Mouse (Mus musculus): ENCODE measurements around the gene Ablim2. TPM values are rescaled to one million over a fixed set of nuclear protein-coding genes. Genes with fewer than 3 reads are reported as not detected.

The Ablim2 gene
- polyA plus RNA-seq, 1 experiment from 2014 or later, result 0.09 TPM

DNA sequence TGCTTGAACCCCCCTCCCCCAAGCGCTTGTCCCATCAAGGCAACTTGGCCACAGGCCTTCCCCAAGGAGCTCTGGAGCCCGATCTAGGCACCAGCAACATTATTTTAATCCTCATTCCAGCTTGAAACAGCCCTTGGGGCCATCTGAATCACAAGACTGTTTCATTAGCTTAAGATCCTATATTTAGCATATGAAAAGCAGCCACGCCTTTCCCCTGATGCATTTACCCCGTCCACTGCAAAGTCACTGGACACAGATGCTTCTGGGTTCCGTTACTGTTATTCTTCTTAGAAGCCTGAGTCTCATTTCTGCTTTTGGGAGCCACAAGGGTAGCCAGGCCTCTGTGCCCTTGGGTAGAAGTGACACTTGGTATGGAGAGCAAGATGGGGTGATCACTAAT, 93.8 kb downstream of the Ablim2 start:
- Histone ChIP-seq H3K4me1 (replicated peaks; ENCODE audit: control insufficient read depth, insufficient read depth, low read length) (no peaks in the 10 kb centered on the region), H3K27me3 (ENCODE audit: control insufficient read depth, insufficient read depth, low read length) (no peaks in the 10 kb centered on the region), H3K4me3 (ENCODE audit: low read depth, low read length) (no peak overlapping the region), H3K27ac (ENCODE audit: low read depth, low read length) (no peak overlapping the region), H3K4me2 (ENCODE audit: low read depth, low read length, severe bottlenecking) (no peak overlapping the region), H3K9me3 (ENCODE audit: control insufficient read depth, low read length) (no peaks in the 10 kb centered on the region), H3K36me3 (ENCODE audit: control insufficient read depth, insufficient read depth, low read length) (no peaks in the 10 kb centered on the region), H3K9ac (ENCODE audit: low read length) (no peak overlapping the region)
- 58% methylated on average over 5 of the region's 5 CpGs for WGBS
- ATAC-seq (replicated peaks; ENCODE audit: low FRiP score) (no peak), DNase-seq (ENCODE audit: low spot score) (no peak)

- Histone ChIP-seq H3K9ac (ENCODE audit: low read length) (no peak overlapping the region), H3K27me3 (ENCODE audit: control insufficient read depth, insufficient read depth, low read length) (no peaks in the 10 kb centered on the region), H3K4me3 (ENCODE audit: low read depth, low read length) (no peak overlapping the region), H3K36me3 (ENCODE audit: control insufficient read depth, insufficient read depth, low read length) (no peaks in the 10 kb centered on the region), H3K4me1 (replicated peaks; ENCODE audit: control insufficient read depth, insufficient read depth, low read length) (0 out of 2 replicates have a peak, but pooled peaks cover 2% of the 10 kb centered on the region), H3K9me3 (ENCODE audit: control insufficient read depth, low read length) (no peaks in the 10 kb centered on the region), H3K4me2 (ENCODE audit: low read depth, low read length, severe bottlenecking) (no peak overlapping the region), H3K27ac (ENCODE audit: low read depth, low read length) (no peak overlapping the region)
- WGBS, result 96% methylated on average over 4 of the region's 4 CpGs
- no peak for ATAC-seq (replicated peaks; ENCODE audit: low FRiP score)
- no peak for DNase-seq (ENCODE audit: low spot score)
These were observed 95.8 kb downstream of the Ablim2 start for GRCm38 (mm10) chr5:35853463-35853862.

- no peak for DNase-seq (ENCODE audit: low spot score)
- no peaks in the 10 kb centered on the region for H3K27me3 ChIP-seq (ENCODE audit: control insufficient read depth, insufficient read depth, low read length)
- no peaks in the 10 kb centered on the region for H3K9me3 ChIP-seq (ENCODE audit: control insufficient read depth, low read length)
- H3K4me2 ChIP-seq (ENCODE audit: low read depth, low read length, severe bottlenecking), result no peak overlapping the region
- H3K27ac ChIP-seq (ENCODE audit: low read depth, low read length), result no peak overlapping the region
- no peak for ATAC-seq (replicated peaks; ENCODE audit: low FRiP score)
- no peak overlapping the region for H3K4me3 ChIP-seq (ENCODE audit: low read depth, low read length)
- H3K36me3 ChIP-seq (ENCODE audit: control insufficient read depth, insufficient read depth, low read length), result no peaks in the 10 kb centered on the region
- H3K4me1 ChIP-seq (replicated peaks; ENCODE audit: control insufficient read depth, insufficient read depth, low read length), result 0 out of 2 replicates have a peak, but pooled peaks cover 2% of the 10 kb centered on the region
- no peak overlapping the region for H3K9ac ChIP-seq (ENCODE audit: low read length)
- WGBS, result 59% methylated on average over 3 of the region's 3 CpGs
These were observed 98.6 kb downstream of the Ablim2 start for GRCm38 (mm10) chr5:35856245-35856644.

DNA sequence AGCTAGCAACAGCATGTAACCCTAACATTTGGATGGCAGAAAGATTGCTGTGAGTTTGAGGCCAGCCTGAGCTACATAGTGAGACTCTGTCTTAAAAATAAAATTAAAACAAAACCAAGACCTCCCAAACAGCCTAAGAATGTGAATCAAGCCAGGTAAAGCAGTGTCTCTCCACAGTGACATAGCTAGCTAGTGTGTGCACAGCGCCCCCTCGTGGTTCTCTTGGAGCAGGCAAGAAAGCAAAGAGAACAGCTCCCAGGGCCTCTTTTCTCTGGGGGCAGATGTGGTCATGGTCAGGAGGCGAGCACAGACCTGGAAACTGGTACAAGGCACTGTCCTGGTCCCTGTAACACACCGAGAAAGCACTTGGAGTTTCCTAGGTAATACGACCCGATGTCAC, 100.4 kb downstream of the Ablim2 start:
- H3K4me3 ChIP-seq (ENCODE audit: low read depth, low read length), result no peak overlapping the region
- WGBS, result 21% methylated on average over 6 of the region's 6 CpGs
- H3K9ac ChIP-seq (ENCODE audit: low read length), result no peak overlapping the region
- H3K4me1 ChIP-seq (replicated peaks; ENCODE audit: control insufficient read depth, insufficient read depth, low read length), result 0 out of 2 replicates have a peak, but pooled peaks cover 2% of the 10 kb centered on the region
- H3K36me3 ChIP-seq (ENCODE audit: control insufficient read depth, insufficient read depth, low read length), result no peaks in the 10 kb centered on the region
- H3K4me2 ChIP-seq (ENCODE audit: low read depth, low read length, severe bottlenecking), result no peak overlapping the region
- no peaks in the 10 kb centered on the region for H3K9me3 ChIP-seq (ENCODE audit: control insufficient read depth, low read length)
- DNase-seq (ENCODE audit: low spot score) (peak; percentile 88), ATAC-seq (replicated peaks; ENCODE audit: low FRiP score) (no peak)
- H3K27me3 ChIP-seq (ENCODE audit: control insufficient read depth, insufficient read depth, low read length), result no peaks in the 10 kb centered on the region
- no peak overlapping the region for H3K27ac ChIP-seq (ENCODE audit: low read depth, low read length)

DNA sequence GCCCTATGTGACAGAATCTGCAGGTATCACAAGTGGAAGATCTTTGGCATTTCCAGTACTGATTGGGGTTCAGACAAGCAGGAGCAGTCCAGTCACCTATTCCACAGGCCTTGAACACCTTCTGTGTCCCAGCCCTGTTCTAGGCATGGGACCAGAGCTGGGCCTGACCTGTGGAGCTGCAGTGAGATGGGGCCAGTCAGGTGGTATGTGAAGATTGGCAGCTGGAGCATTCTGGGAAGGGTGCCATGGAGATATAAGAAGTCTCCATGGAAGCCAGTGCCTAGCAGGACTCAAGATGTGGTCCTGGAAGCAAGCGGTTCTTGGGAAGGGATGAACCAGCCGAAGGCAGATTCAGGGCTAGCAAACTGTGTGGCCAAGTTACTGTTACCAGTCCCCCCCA, 103.8 kb downstream of the Ablim2 start:
- H3K9ac ChIP-seq (ENCODE audit: low read length), result no peak overlapping the region
- ATAC-seq (replicated peaks; ENCODE audit: low FRiP score), result no peak
- no peak overlapping the region for H3K27ac ChIP-seq (ENCODE audit: low read depth, low read length)
- H3K9me3 ChIP-seq (ENCODE audit: control insufficient read depth, low read length), result no peaks in the 10 kb centered on the region
- H3K4me2 ChIP-seq (ENCODE audit: low read depth, low read length, severe bottlenecking), result no peak overlapping the region
- H3K36me3 ChIP-seq (ENCODE audit: control insufficient read depth, insufficient read depth, low read length), result no peaks in the 10 kb centered on the region
- 0 out of 2 replicates have a peak, but pooled peaks cover 2% of the 10 kb centered on the region for H3K4me1 ChIP-seq (replicated peaks; ENCODE audit: control insufficient read depth, insufficient read depth, low read length)
- DNase-seq (ENCODE audit: low spot score), result no peak
- WGBS, result 80% methylated on average over 2 of the region's 2 CpGs
- H3K27me3 ChIP-seq (ENCODE audit: control insufficient read depth, insufficient read depth, low read length), result no peaks in the 10 kb centered on the region
- H3K4me3 ChIP-seq (ENCODE audit: low read depth, low read length), result no peak overlapping the region

DNA sequence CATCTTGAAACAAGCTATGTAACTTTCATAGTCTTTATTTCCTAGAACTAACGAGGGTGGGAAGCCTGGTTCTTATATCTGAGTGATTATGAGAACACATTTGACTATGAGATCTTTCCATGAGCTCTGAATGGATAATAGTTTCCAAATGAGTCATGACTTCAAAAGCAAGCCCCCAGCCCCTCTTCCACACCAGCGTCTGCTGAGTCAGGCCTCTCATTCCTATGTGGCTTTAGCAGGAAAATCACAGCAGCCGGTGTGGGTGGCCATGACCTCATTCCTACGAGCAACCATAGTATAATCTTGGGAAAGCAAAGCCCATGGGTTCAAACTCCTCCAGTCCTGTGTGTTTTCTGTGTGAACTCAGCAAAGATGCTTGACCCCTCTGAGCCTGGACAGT, 112.3 kb downstream of the Ablim2 start:
- Histone ChIP-seq H3K36me3 (ENCODE audit: control insufficient read depth, insufficient read depth, low read length) (no peaks in the 10 kb centered on the region), H3K27me3 (ENCODE audit: control insufficient read depth, insufficient read depth, low read length) (no peaks in the 10 kb centered on the region), H3K9me3 (ENCODE audit: control insufficient read depth, low read length) (no peaks in the 10 kb centered on the region), H3K4me3 (ENCODE audit: low read depth, low read length) (no peak overlapping the region), H3K4me2 (ENCODE audit: low read depth, low read length, severe bottlenecking) (no peak overlapping the region), H3K9ac (ENCODE audit: low read length) (no peak overlapping the region), H3K27ac (ENCODE audit: low read depth, low read length) (no peak overlapping the region), H3K4me1 (replicated peaks; ENCODE audit: control insufficient read depth, insufficient read depth, low read length) (no peaks in the 10 kb centered on the region)
- ATAC-seq (replicated peaks; ENCODE audit: low FRiP score) (no peak), DNase-seq (ENCODE audit: low spot score) (no peak)
- 72% methylated on average over 4 of the region's 4 CpGs for WGBS

DNA sequence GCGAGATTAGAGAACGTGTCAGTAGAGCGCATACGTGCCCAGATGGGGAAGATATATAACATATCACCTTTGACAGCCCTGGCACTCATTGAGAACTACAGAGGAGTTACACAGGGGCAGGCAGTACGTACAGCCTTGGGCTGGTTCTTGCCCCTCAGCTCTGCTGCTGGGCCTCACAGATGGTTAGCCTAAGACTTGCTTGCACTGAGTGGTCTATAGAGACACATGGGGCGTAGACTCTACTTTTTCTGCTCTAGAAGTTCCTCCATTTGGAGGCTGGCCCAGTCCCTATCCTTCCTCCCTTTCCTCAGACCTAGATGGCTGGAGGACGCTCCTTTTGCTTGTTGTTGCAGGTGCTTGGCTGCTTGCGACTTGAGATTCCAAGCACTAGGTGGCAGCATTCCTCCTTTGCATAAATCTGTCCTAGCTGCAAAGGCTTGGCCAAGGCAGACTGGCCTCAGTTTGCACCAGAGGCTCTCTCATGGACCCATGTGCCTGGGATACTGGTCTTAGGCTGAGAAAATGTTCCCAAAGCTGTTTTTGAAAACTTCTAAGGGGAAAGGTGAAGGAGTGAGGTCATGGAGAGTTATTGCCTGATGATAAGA, 112.8 kb downstream of the Ablim2 start:
- H3K4me2 ChIP-seq (ENCODE audit: low read depth, low read length, severe bottlenecking), result no peak overlapping the region
- H3K27ac ChIP-seq (ENCODE audit: low read depth, low read length), result no peak overlapping the region
- H3K4me3 ChIP-seq (ENCODE audit: low read depth, low read length), result no peak overlapping the region
- WGBS, result 55% methylated on average over 8 of the region's 8 CpGs
- ATAC-seq (replicated peaks; ENCODE audit: low FRiP score) (peak; percentile 64; the same call in 1 of the 2 replicates), DNase-seq (ENCODE audit: low spot score) (peak; percentile 83)
- no peaks in the 10 kb centered on the region for H3K27me3 ChIP-seq (ENCODE audit: control insufficient read depth, insufficient read depth, low read length)
- no peak overlapping the region for H3K9ac ChIP-seq (ENCODE audit: low read length)
- H3K4me1 ChIP-seq (replicated peaks; ENCODE audit: control insufficient read depth, insufficient read depth, low read length), result no peaks in the 10 kb centered on the region
- no peaks in the 10 kb centered on the region for H3K9me3 ChIP-seq (ENCODE audit: control insufficient read depth, low read length)
- H3K36me3 ChIP-seq (ENCODE audit: control insufficient read depth, insufficient read depth, low read length), result no peaks in the 10 kb centered on the region

- Histone ChIP-seq H3K9me3 (ENCODE audit: control insufficient read depth, low read length) (no peaks in the 10 kb centered on the region), H3K4me1 (replicated peaks; ENCODE audit: control insufficient read depth, insufficient read depth, low read length) (no peaks in the 10 kb centered on the region), H3K9ac (ENCODE audit: low read length) (no peak overlapping the region), H3K4me2 (ENCODE audit: low read depth, low read length, severe bottlenecking) (no peak overlapping the region), H3K27ac (ENCODE audit: low read depth, low read length) (no peak overlapping the region), H3K4me3 (ENCODE audit: low read depth, low read length) (no peak overlapping the region), H3K27me3 (ENCODE audit: control insufficient read depth, insufficient read depth, low read length) (no peaks in the 10 kb centered on the region), H3K36me3 (ENCODE audit: control insufficient read depth, insufficient read depth, low read length) (no peaks in the 10 kb centered on the region)
- no peak for ATAC-seq (replicated peaks; ENCODE audit: low FRiP score)
- WGBS, result 53% methylated on average over 4 of the region's 4 CpGs
- no peak for DNase-seq (ENCODE audit: low spot score)
These were observed 115.7 kb downstream of the Ablim2 start for GRCm38 (mm10) chr5:35873382-35873781.

DNA sequence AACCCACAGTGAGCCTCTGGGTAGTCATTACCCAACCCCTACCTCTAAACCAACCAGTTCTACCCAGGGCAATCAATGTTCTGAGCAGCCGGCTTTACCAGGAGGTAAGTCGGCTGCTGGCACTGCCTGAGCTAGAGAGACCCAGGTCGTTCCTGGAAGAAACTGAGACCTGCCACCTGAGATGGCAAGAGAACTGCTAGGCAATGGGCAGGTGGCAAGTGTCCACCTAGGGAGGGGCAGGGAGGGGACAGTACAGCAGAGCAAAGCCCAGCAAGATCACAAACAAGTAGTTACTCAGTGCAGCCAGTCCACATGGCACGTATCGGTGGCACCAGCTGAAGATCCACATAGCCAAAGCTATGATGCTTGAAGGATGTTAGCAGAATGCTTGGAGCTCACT, 118.6 kb downstream of the Ablim2 start:
- no peak overlapping the region for H3K9ac ChIP-seq (ENCODE audit: low read length)
- H3K4me1 ChIP-seq (replicated peaks; ENCODE audit: control insufficient read depth, insufficient read depth, low read length), result no peaks in the 10 kb centered on the region
- H3K9me3 ChIP-seq (ENCODE audit: control insufficient read depth, low read length), result no peaks in the 10 kb centered on the region
- no peak overlapping the region for H3K4me2 ChIP-seq (ENCODE audit: low read depth, low read length, severe bottlenecking)
- H3K27me3 ChIP-seq (ENCODE audit: control insufficient read depth, insufficient read depth, low read length), result no peaks in the 10 kb centered on the region
- H3K4me3 ChIP-seq (ENCODE audit: low read depth, low read length), result no peak overlapping the region
- 96% methylated on average over 5 of the region's 5 CpGs for WGBS
- ATAC-seq (replicated peaks; ENCODE audit: low FRiP score) (no peak), DNase-seq (ENCODE audit: low spot score) (no peak)
- no peaks in the 10 kb centered on the region for H3K36me3 ChIP-seq (ENCODE audit: control insufficient read depth, insufficient read depth, low read length)
- H3K27ac ChIP-seq (ENCODE audit: low read depth, low read length), result no peak overlapping the region
